Mouse (Mus musculus) kidney, postnatal 14 days (tissue): ENCODE results near the gene Itga8.
A peak's percentile ranks its signal among the peaks of the same experiment; 100 is the strongest.

Experiments
- DNase-seq: peaks from one replicate; pipeline ENCODE4 v3.0.0; 2022; ENCODE audit warnings: mixed read lengths

The Itga8 gene

GRCm38 (mm10) chr2:12077266-12077891 is 224.3 kb downstream of the Itga8 start:
- DNase-seq: no peak

GRCm38 (mm10) chr2:12065669-12066399 is 235.9 kb downstream of the Itga8 start:
- DNase-seq: no peak

GRCm38 (mm10) chr2:12060034-12060723 is 241.5 kb downstream of the Itga8 start:
- peak; percentile 62 for DNase-seq
